Mouse (Mus musculus) brain, embryonic 14.5 days (tissue): ENCODE results near the gene Stk4.

Source experiments
- CTCF ChIP-seq: fragments of 200-500 bp; IDR thresholded peaks from 2 replicates; pipeline ENCODE4 v1.5.1; 2012; ENCODE audit warnings: inconsistent platforms, mild to moderate bottlenecking, moderate library complexity, borderline replicate concordance; ENCODE audit not compliant: insufficient read depth, insufficient read length; ENCODE audit errors: extremely low read depth
- POLR2A ChIP-seq: fragments of 200-500 bp; IDR thresholded peaks from 2 replicates; pipeline ENCODE4 v1.6.1; 2012; ENCODE audit warnings: mild to moderate bottlenecking, inconsistent platforms, borderline replicate concordance; ENCODE audit not compliant: poor library complexity, insufficient read depth, insufficient read length, severe bottlenecking; ENCODE audit errors: extremely low read depth

GRCm38 (mm10) chr2:164054671-164055070 is 15.5 kb upstream of the Stk4 start:
- TF ChIP-seq CTCF (no peak), POLR2A (no peak)
